Mouse (Mus musculus) ovary, adult 18-20 months (tissue): Measurements from ENCODE around the gene Zfp942.

ENCODE experiments used
- DNase-seq: peaks from one replicate; pipeline ENCODE4 v3.0.0; 2022; ENCODE audit warnings: low spot score, mixed read lengths

Gene Zfp942

GRCm38 (mm10) chr17:21962107-21962907 is at the start of gene Zfp942, which contains the start of gene Zfp943:
TSS of gene Zfp942 (minus strand) at chr17:21962464.
TSS of gene Zfp943 (plus strand) at chr17:21962552.
- peak; percentile 42 for DNase-seq

- no peak for DNase-seq
These were observed 1.0 kb upstream of the Zfp942 start for GRCm38 (mm10) chr17:21963302-21963701.

GRCm38 (mm10) chr17:21909456-21910052 is 52.7 kb downstream of the Zfp942 start, which contains the start of gene Zfp995:
TSS of gene Zfp995 (minus strand) at chr17:21909926.
- DNase-seq: peak; percentile 52

- DNase-seq: no peak
These were observed 53.2 kb downstream of the Zfp942 start for GRCm38 (mm10) chr17:21909039-21909438.
